Comparison of ENCODE assay signal across 10 mouse cellular contexts in genomic region chr6:135340355-135341075, GRCm38 (mm10). TPM values are rescaled to one million over a fixed set of nuclear protein-coding genes. Genes with fewer than 3 reads are reported as not detected.
A peak's percentile ranks its signal among the peaks of the same experiment; 100 is the strongest.
DNase-seq lines count a peak whose midpoint lies in the region; ATAC-seq and TF ChIP-seq lines count a peak whose summit lies in the region.
"Had no signal": no experiment of that assay in that cellular context is flagged by ENCODE, and none has a peak within 500 bp of the region (broad histone marks: within the 10 kb centered on the region; RNA-seq: fewer than 3 reads in every experiment).

No protein-coding gene starts in this region.

- H3K9me3 ChIP-seq in lung, embryonic 15.5 days = no peaks in the 10 kb centered on the region
- no peaks in the 10 kb centered on the region for H3K9me3 ChIP-seq in kidney, embryonic 16.5 days (ENCODE audit: low read length)
- no peaks in the 10 kb centered on the region for H3K9me3 ChIP-seq in stomach, postnatal 0 days (ENCODE audit: control insufficient read depth, low read length)
- H3K9me3 ChIP-seq: hindbrain, embryonic 15.5 days had no signal

- no peak overlapping the region for H3K9ac ChIP-seq in lung, embryonic 15.5 days
- H3K9ac ChIP-seq in kidney, embryonic 16.5 days (replicated peaks; ENCODE audit: low read length) = no peak overlapping the region
- no peak overlapping the region for H3K9ac ChIP-seq in stomach, postnatal 0 days (ENCODE audit: low read length)
- H3K9ac ChIP-seq: hindbrain, embryonic 15.5 days had no signal

- TF ChIP-seq EP300 in stomach, postnatal 0 days (optimal IDR thresholded peaks at IDR 0.05) = no peak

- no peaks in the 10 kb centered on the region for H3K27me3 ChIP-seq in lung, embryonic 15.5 days
- no peaks in the 10 kb centered on the region for H3K27me3 ChIP-seq in kidney, embryonic 16.5 days (ENCODE audit: insufficient read depth, low read length)
- H3K27me3 ChIP-seq in stomach, postnatal 0 days (ENCODE audit: control insufficient read depth, insufficient read depth, low read length) = no peaks in the 10 kb centered on the region
- H3K27me3 ChIP-seq: hindbrain, embryonic 15.5 days had no signal

- no peak for ATAC-seq in lung, embryonic 15.5 days (ENCODE audit: borderline replicate concordance, extremely low read depth, low FRiP score, low TSS enrichment)
- no peak; the same call in 1 of the 2 replicates for ATAC-seq in kidney, embryonic 16.5 days (ENCODE audit: low FRiP score, low TSS enrichment)
- ATAC-seq in stomach, postnatal 0 days (ENCODE audit: low FRiP score, low TSS enrichment) = no peak

- H3K36me3 ChIP-seq in lung, embryonic 15.5 days = no peaks in the 10 kb centered on the region
- no peaks in the 10 kb centered on the region for H3K36me3 ChIP-seq in kidney, embryonic 16.5 days (ENCODE audit: insufficient read depth, low read length)
- H3K36me3 ChIP-seq in stomach, postnatal 0 days (ENCODE audit: control insufficient read depth, insufficient read depth, low read length) = no peaks in the 10 kb centered on the region
- H3K36me3 ChIP-seq: hindbrain, embryonic 15.5 days had no signal

- DNase-seq in lung, adult 18-20 months = no peak
- DNase-seq in gastrocnemius, postnatal 25 days = peak; percentile 56
- no peak for DNase-seq in stomach, postnatal 0 days (ENCODE audit: low spot score)
- no peak for DNase-seq in embryo, embryonic 10 days (ENCODE audit: low spot score)
- no peak for DNase-seq in ovary, postnatal 14 days (ENCODE audit: low spot score)
- no peak for DNase-seq in T-cell, adult 2 months (ENCODE audit: low spot score)

- no peak overlapping the region for H3K4me3 ChIP-seq in lung, embryonic 15.5 days
- no peak overlapping the region for H3K4me3 ChIP-seq in kidney, embryonic 16.5 days (ENCODE audit: low read length)
- no peak overlapping the region for H3K4me3 ChIP-seq in stomach, postnatal 0 days (ENCODE audit: low read depth, low read length)
- H3K4me3 ChIP-seq: hindbrain, embryonic 15.5 days had no signal

- no peak overlapping the region for H3K4me2 ChIP-seq in lung, embryonic 15.5 days
- H3K4me2 ChIP-seq in kidney, embryonic 16.5 days (replicated peaks; ENCODE audit: low read depth, low read length) = no peak overlapping the region
- H3K4me2 ChIP-seq in stomach, postnatal 0 days (replicated peaks; ENCODE audit: low read depth) = no peak overlapping the region
- H3K4me2 ChIP-seq: hindbrain, embryonic 15.5 days had no signal

- H3K27ac ChIP-seq in lung, embryonic 15.5 days = peak overlapping the region; percentile 73
- peak overlapping the region; percentile 70 for H3K27ac ChIP-seq in kidney, embryonic 16.5 days (ENCODE audit: low read length)
- peak overlapping the region; percentile 50 for H3K27ac ChIP-seq in stomach, postnatal 0 days (replicated peaks)
- H3K27ac ChIP-seq: hindbrain, embryonic 15.5 days; macrophage had no signal

- no peak for TF ChIP-seq CTCF in stomach, postnatal 0 days (IDR thresholded peaks at IDR 0.05; ENCODE audit: low read depth)

- H3K4me1 ChIP-seq in lung, embryonic 15.5 days = peaks cover 13% of the 10 kb centered on the region
- H3K4me1 ChIP-seq in kidney, embryonic 16.5 days (ENCODE audit: insufficient read depth, low read length) = peaks cover 3% of the 10 kb centered on the region; the same call in 1 of the 2 replicates
- no peaks in the 10 kb centered on the region for H3K4me1 ChIP-seq in stomach, postnatal 0 days (replicated peaks; ENCODE audit: control insufficient read depth, insufficient read depth)
- H3K4me1 ChIP-seq: hindbrain, embryonic 15.5 days had no signal

- WGBS in lung, embryonic 15.5 days = 53% methylated on average over 9 of the region's 9 CpGs
- WGBS in kidney, embryonic 16.5 days = 60% methylated on average over 9 of the region's 9 CpGs
- WGBS in stomach, postnatal 0 days = 61% methylated on average over 9 of the region's 9 CpGs

RNA-seq across cellular contexts. Expression of gene Emp1, which starts 21.8 kb away (rescaled TPM):
- 90.4 and 94.2 TPM in 2 replicates for polyA plus RNA-seq in lung, embryonic 15.5 days (2015; fragmentation: Nextera tagmentation; extraction: Ambion mirVana)
- total RNA-seq in gastrocnemius, postnatal 25 days (2021) = 10 to 100 TPM; 47.3 to 59.7 TPM
- 56.3 and 67.2 TPM in 2 replicates for polyA plus RNA-seq in kidney, embryonic 16.5 days (2015; fragmentation: Nextera tagmentation; extraction: Ambion mirVana)
- polyA plus RNA-seq in stomach, postnatal 0 days (2015; fragmentation: Nextera tagmentation; extraction: Ambion mirVana) = 88.1 and 105 TPM in 2 replicates

RNA-seq across cellular contexts. Expression of gene Pbp2, which starts 30.3 kb away (rescaled TPM):
- 0.22 and 0.36 TPM in 2 replicates for polyA plus RNA-seq in lung, embryonic 15.5 days (2015; fragmentation: Nextera tagmentation; extraction: Ambion mirVana)
- total RNA-seq in gastrocnemius, postnatal 25 days (2021) = not detected
- 0.29 TPM in 1 of 2 replicates, not detected in the other for polyA plus RNA-seq in kidney, embryonic 16.5 days (2015; fragmentation: Nextera tagmentation; extraction: Ambion mirVana)
- polyA plus RNA-seq in stomach, postnatal 0 days (2015; fragmentation: Nextera tagmentation; extraction: Ambion mirVana) = 3.5 and 4.5 TPM in 2 replicates
- polyA plus RNA-seq: macrophage had no signal
